In the genomic region with DNA sequence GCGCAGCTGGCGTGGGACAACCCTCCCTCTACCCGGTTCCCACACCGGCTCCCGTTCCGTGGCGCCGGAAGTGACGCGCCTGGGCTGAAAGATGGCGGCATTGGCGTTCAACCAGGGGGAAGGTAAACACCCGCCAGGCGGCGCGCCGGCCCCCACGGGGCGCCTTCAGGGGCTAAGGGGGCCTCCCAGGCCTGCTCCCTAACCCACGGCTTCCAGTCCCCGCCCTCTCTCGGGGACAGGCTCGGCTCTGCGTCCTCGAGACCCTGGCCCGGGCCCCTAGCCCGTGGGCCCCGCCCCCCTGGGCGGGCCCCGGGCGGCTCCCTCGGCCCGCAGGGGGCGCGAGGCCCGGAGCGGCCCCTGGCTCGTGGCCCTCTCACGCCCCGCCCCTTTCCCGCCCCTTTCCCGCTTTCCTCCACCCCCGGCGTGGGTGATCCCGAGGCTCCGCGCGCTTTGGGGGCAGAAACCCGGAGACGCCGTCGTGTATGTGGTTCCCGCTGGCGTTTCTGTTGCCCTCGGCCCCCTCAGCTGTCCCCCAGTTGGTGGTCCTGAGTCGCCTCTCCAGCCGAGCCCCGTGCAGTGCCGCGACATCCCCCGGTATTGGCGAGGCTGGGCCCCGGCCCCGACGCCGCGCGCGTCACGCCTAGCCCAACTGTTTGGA, we compare ENCODE assay signal across 8 mouse cellular contexts. TPM values are rescaled to one million over a fixed set of nuclear protein-coding genes. Genes with fewer than 3 reads are reported as not detected.
DNase-seq lines count a peak whose midpoint lies in the region; ATAC-seq lines count a peak whose summit lies in the region.

A gene (plus strand): TSS at position 68 of the 658 bp plus-strand sequence.

- H3K27me3 ChIP-seq in intestine, embryonic 15.5 days (replicated peaks) = peaks cover 12% of the 10 kb centered on the region; the same call in 1 of the 2 replicates

- peak; percentile 97 for ATAC-seq in intestine, embryonic 15.5 days
- ATAC-seq in megakaryocyte-erythroid progenitor cell, adult 5-6 weeks (replicated peaks; ENCODE audit: low FRiP score, low TSS enrichment, poor library complexity, severe bottlenecking) = peak; percentile 91

- no peaks in the 10 kb centered on the region for H3K4me1 ChIP-seq in intestine, embryonic 15.5 days (replicated peaks)

- no peaks in the 10 kb centered on the region for H3K9me3 ChIP-seq in intestine, embryonic 15.5 days

- WGBS in intestine, embryonic 15.5 days = 9% methylated on average over 66 of the region's 70 CpGs

- peak within 1 kb of the TSS; percentile 53 for H3K4me2 ChIP-seq in intestine, embryonic 15.5 days (replicated peaks)

- DNase-seq in adrenal gland, adult 8-10 months = peak; percentile 72
- DNase-seq in embryo, embryonic 11.5 days (ENCODE audit: low read depth, low spot score) = peak; percentile 71
- peak; percentile 66 to 79 for DNase-seq in gastrocnemius, postnatal 36 days
- peak; percentile 71 to 77 for DNase-seq in left cerebral cortex, postnatal 14 days (ENCODE audit: low spot score in 2 of 2)
- DNase-seq in right cerebral cortex, postnatal 14 days = peak; percentile 80
- DNase-seq in urinary bladder, postnatal 36 days (ENCODE audit: low spot score in 2 of 2) = peak; percentile 75 to 78

- peak within 1 kb of the TSS; percentile 65 for H3K4me3 ChIP-seq in intestine, embryonic 15.5 days (replicated peaks)

- H3K9ac ChIP-seq in intestine, embryonic 15.5 days = peak within 1 kb of the TSS; percentile 63

- H3K36me3 ChIP-seq in intestine, embryonic 15.5 days = no peaks in the 10 kb centered on the region

- peak within 1 kb of the TSS; percentile 86 for H3K27ac ChIP-seq in intestine, embryonic 15.5 days

- intact Hi-C loops in gastrocnemius, postnatal 36 days (cut with DNase I) = no loop called here
- intact Hi-C loops in left cerebral cortex, postnatal 14 days (cut with DNase I) = loop anchor here (2.0 to 10.0 kb wide), 2 partner anchors 22 to 130 kb away; a partner anchor contains a TSS

RNA-seq across cellular contexts. Expression of the gene that starts here (rescaled TPM):
- 10 to 100 TPM; 14.7 to 23.6 (median 18.4) TPM for total RNA-seq in adrenal gland, adult 8-10 months (2022)
- total RNA-seq in gastrocnemius, postnatal 36 days (2021) = 1 to 10 TPM; 4.7 to 5.7 TPM
- 6.0 and 6.6 TPM in 2 replicates for polyA plus RNA-seq in intestine, embryonic 15.5 days (2015; fragmentation: Nextera tagmentation; extraction: Ambion mirVana)
- total RNA-seq in left cerebral cortex, postnatal 14 days (2021) = 10 to 100 TPM; 22.8 to 26.3 TPM
- total RNA-seq in megakaryocyte-erythroid progenitor cell, adult 5-6 weeks (2014; fragmentation: Nextera tagmentation) = 8.7 and 11.3 TPM in 2 replicates
- total RNA-seq in megakaryocyte-erythroid progenitor cell, adult 5-6 weeks (2017) = 10.1 and 12.6 TPM in 2 replicates

Comparison
In these comparisons a context has a peak if more than half of its experiments do, and no peak if none do; other contexts are left out.
1. Peak in every context shown above with its lines: DNase-seq, ATAC-seq, H3K4me3 ChIP-seq and H3K27ac ChIP-seq.